Mouse (Mus musculus) T-helper 2 cell (primary cell): ENCODE measurements around the gene Gm20388.

Source experiments
- in situ Hi-C: fragments of 300-600 bp; cut with MboI, MseI; formaldehyde crosslinking; loops from one replicate; pipeline ENCODE4 v1.15.1; 2025; ENCODE audit warnings: high pct_unique_total_duplicates

The Gm20388 gene

DNA sequence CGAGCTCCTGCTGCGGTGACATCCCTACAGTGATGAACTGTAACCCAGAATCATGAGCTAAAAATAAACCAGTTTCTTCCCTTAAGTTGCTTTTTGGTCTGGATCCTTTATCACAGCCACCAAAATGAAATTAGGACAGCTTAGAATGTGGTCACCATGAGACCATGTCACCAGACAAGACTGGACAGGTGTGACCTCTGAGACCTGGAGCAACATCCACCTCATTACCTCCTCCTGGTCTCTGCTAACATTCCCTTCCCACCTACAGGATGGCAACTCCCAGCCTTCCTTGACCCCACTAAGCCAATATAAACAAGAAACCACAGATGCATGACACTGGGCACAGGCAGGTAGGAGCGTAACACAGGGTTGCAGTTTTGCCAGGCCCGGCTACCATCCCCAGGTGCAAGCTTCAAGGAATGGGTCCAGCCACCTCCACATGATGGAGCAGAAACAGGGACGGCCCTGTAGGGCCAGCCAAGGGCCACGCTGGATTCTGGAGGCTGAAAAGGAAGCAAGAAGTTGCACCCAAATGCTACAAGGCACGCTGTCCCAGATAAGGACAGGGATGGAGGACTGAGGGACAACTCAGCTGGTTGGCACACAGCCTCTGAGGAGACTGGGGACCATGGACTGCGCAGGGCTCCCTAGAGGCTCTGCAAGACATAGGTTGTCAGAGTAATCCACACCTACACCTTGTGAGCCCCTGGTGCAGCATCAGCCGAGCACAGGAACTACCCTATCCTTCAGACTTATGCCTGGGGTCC, 2627.9 kb downstream of the Gm20388 start:
- in situ Hi-C loops, result no loop called here

- in situ Hi-C loops, result no loop called here
These were observed 2633.5 kb downstream of the Gm20388 start for GRCm38 (mm10) chr8:122544138-122544537.

DNA sequence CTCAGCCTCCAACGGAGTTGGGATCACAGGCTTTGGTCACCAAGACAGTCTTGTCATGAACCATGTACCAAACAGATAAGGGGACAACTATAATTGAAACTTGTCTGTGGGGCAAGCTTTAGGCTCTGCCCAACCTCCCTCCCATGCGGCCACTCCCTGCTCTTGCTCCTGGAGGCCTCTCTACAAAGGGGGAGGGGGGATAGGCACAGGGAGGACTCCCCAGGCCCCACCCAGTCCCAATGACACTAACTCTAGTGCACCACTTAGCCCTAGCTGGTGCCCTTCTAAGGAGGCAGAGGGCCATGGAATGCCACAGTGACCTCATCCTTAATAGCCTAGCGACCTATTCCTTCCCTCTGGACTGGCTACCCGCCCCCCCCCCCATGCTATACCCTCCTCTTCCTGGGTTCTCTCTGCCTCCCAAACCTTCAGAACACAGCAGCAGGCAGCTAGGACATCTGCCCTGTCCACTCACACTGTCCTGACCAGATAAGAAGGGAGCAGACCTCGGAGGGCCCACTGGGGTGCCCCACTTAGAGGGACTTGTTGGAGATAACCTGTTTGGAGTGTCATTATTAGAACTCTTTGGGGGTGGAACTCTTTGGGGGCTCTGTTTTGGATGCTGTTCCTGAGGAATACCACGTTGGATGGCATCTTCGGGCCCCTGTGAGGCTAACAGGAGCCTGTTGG, 2635.6 kb downstream of the Gm20388 start:
- in situ Hi-C loops, result loop anchor here (5.0 kb wide), 1 partner anchor 44 kb away; no protein-coding TSS in a partner anchor

GRCm38 (mm10) chr8:122546811-122547453, 2636.3 kb downstream of the Gm20388 start:
- in situ Hi-C loops, result loop anchor here (5.0 kb wide), 1 partner anchor 45 kb away; no protein-coding TSS in a partner anchor

DNA sequence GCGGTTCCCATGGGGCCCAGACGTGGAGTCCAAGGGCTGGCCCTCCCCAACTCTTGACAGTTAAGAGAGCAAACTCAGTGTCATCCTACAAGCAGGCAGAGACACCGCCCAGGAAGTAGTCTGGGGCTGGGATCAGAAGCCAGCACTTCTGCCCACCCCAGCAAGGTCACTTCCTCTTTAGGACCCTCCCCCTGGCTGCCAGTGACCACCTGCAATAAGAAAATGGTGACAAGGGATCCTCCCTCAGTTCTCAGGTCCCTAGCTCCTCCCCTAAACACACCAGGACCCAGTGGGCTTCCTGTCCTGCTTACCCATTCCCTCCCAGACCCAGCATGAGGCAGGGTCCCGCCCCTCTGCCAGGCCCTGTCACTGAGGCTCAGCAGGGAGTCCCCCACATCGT, 2637.2 kb downstream of the Gm20388 start:
- in situ Hi-C loops, result loop anchor here (5.0 kb wide), 1 partner anchor 46 kb away; no protein-coding TSS in a partner anchor

DNA sequence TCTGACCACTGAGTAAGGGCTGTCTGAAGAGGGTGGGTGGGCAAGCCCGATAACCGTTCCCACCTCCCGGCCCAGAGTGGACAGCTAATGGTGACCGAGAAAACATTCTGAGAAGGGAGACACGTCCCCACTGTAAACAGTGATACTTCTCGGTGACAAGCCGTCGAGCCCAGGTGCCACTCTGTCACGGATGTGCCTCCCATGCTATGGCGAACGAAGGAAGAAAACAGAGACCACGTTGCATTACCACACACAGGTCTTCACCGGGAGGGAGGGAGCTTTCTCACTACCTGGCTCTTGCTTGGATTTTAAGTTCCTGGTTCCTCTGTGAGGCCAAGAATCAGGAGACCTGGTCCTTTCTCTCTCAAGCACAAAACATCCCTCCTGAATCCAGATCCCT, 2637.7 kb downstream of the Gm20388 start:
- in situ Hi-C loops, result loop anchor here (5.0 kb wide), 1 partner anchor 46 kb away; no protein-coding TSS in a partner anchor

DNA sequence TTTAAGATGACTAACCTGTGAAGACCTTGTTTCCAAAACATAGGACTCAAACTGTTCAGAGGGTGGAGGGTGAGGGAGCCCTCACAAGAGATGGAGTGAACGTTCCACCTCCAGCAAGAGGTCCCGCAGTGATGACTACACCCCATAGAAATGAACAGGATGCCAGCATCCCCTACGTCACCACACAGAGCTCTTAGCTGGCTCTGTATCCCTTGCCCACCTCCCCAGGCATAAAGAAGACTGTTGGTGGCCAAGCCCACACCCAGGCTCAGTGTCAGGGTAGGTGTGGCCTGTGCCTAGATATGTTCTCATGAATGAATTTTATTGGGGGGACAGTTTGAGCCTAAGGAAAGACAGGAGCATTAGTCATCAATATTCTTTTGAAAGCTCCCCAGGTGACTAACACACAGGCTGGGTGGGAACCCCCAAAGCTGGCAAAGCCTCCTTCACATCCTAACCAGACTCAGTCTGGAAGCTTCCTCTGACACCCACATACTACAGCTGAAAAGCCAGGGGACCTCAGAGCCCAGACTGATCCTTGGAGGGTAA, 2638.3 kb downstream of the Gm20388 start:
- in situ Hi-C loops, result loop anchor here (5.0 kb wide), 1 partner anchor 47 kb away; no protein-coding TSS in a partner anchor

DNA sequence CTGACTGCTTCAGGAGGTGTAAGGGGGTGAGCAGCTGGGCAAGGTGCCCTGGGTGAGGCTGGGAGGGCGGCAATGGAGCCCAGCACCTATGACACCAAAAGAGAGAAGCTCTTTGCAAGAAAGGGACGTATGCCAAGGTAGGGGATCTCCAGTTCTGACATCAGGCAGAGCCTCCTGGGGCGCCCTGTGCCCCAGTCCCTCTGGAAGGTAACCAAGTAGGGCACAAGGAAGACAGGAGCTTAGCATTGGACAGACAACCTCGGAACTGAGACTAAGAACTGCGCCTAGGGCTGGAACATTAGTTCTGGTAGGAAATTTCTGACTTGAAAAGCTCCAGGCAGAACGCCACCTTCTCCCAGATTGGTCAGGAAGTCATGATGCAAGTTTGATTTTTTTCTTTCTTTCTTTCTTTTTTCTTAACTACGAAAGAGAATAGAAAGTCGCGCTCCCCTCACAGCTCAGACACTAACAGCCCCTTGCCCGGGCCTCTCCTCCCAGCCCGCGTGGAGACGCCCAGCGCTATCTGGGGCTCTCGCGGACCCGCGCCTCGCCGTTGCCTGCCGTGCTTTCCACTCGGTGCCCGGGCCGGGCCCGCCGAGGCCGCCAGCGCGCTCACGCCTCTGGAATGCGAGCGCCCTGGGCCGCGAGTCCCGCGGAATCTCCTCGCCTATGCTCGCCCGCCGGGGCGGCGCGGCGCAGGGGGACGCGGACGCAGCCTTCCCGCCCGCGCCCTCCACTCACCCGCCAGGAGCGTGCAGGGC, 2639.8 kb downstream of the Gm20388 start:
- in situ Hi-C loops, result no loop called here

DNA sequence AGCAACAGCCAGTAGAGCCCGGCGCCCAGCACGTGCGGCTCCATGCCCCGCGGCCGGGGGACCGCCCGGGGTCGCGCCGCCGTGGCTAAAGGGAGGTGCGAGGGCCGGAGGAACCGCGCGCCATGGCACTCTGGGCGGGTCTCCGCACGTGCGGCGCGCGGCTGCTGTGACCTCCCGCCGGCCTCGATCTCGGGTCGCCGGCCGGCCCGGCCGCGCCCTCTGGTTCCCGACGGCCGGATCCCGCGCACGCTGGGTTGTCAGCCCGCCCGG, 2640.3 kb downstream of the Gm20388 start:
- in situ Hi-C loops, result no loop called here

- in situ Hi-C loops, result no loop called here
These were observed 2640.8 kb downstream of the Gm20388 start, which contains the start of gene Piezo1 for GRCm38 (mm10) chr8:122551265-122552051. TSS of gene Piezo1 (minus strand) at chr8:122551329.

DNA sequence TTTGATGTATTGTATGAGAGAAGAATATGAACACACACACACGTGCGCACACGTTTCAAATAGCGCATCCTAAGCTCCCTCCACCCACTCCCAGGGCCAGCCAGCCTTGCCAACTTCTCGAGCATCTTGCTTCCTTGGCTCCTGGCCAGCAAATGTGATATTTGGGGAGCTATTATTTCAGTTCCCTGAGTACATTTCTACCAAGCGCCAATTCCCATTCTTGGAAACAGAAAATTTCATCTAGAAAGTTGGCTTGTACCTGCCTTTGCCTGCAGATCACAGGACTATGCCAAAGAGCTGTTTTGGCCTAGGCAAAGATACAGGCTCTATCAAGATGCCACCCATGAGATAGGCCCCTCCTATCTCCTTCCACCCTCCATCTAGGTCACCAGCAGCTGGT, 2644.1 kb downstream of the Gm20388 start:
- in situ Hi-C loops, result no loop called here

GRCm38 (mm10) chr8:122556030-122557009, 2645.7 kb downstream of the Gm20388 start:
- in situ Hi-C loops, result no loop called here

- in situ Hi-C loops, result no loop called here
These were observed 2646.8 kb downstream of the Gm20388 start for GRCm38 (mm10) chr8:122557248-122558038.

DNA sequence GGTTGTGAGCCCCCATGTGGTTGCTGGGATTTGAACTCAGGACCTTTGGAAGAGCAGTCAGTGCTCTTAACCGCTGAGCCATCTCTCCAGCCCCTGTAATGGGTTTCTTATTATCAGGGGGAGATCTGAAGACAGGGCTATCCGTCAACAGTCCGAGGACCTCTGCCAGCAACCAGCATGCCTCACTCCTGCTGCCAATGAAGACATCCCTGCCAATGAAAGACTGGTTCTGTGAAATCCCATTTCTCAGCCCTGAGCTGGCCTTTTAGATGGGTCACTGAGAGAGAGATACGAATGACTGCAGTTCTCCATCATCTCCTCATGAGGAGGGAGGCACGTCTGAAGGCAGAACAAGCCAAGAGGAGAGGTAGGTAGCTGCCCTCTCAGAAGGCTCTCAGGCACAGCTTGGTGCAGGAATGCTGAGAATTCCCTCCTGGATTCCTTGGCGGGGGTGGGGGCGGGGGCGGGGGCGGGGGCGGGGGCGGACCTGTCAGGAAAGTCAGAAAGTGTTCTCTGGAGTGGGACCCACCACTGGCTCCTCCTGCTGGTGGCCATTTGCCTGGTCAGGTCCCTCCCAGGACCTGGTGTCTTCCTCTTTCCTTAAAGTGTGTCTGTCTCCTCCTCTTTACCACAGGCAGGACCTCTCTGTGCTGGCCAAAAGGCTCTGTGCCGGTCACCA, 2648.2 kb downstream of the Gm20388 start:
- in situ Hi-C loops, result no loop called here

DNA sequence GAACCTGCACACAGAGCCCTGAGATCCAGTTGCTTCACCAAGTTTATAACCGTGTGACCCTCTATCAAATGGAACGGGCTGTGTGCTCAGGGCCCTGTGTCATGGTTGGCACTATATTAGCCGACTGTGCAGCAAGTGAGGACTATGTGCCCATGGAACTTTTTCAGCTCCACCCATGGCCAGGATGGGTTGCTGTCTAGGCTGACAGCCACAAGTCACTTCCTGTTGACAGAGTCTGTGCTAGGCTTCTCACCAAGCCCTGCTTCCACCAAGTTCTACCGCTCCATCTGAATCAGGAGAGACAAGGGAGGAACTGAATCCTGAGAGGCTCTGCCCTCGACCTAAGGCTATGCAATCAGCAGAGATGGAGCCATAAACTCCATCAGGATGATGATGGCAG, 2650.6 kb downstream of the Gm20388 start:
- in situ Hi-C loops, result no loop called here

DNA sequence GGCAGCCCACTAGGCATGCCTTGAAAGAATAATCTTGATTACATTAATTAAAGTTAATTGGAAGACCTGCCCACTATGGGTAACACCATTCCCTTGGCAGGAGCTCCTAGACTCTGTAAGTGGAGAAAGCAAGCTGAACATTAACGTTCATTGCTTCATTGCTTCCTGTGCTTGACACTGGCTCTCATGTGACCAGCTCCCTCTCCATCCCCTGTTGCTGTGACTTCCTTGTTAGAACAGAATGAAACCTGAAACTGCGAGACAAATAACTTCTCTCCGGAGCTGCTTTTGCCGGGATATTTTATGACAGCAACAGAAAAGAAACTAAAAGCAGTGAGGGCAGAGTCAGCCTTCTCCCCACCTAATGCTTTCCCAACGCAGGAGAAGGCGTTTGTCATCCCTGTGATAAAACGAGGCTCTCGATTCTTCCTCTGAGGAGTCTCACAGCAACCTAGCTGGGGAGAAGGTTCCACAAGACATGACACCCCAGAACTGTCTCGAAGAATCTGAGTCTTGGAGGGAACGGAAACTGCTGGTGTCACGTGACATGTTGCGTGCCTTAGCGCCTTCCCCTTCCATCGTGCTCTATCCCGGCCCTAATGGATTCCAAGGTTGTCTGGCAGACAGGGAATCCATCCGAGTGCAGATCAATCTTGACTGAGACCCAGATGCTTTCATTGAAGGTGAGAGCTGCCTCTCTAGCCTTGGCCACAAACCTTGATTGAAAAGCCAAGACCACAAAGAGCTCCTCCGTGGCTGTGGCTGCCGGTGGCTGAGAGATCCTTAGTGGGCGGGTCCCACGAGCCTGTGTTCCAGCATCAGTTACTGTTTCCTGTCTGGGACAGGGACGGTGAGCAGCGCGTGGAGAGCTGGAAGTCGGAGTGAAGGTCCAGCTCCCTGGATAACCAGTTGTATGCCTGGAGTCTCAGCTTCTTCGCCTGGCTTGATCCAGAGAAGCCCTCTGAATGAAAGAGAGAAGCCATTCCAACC, 2654.0 kb downstream of the Gm20388 start:
- in situ Hi-C loops, result no loop called here

- in situ Hi-C loops, result no loop called here
These were observed 2656.1 kb downstream of the Gm20388 start for GRCm38 (mm10) chr8:122566766-122567165.
